Mouse (Mus musculus) right cerebral cortex, postnatal 14 days (tissue): ENCODE results near the gene Rtbdn.
A peak's percentile ranks its signal among the peaks of the same experiment; 100 is the strongest.

Source experiments
- DNase-seq: peaks from one replicate; pipeline ENCODE4 v3.0.0; 2022

Gene Rtbdn

DNA sequence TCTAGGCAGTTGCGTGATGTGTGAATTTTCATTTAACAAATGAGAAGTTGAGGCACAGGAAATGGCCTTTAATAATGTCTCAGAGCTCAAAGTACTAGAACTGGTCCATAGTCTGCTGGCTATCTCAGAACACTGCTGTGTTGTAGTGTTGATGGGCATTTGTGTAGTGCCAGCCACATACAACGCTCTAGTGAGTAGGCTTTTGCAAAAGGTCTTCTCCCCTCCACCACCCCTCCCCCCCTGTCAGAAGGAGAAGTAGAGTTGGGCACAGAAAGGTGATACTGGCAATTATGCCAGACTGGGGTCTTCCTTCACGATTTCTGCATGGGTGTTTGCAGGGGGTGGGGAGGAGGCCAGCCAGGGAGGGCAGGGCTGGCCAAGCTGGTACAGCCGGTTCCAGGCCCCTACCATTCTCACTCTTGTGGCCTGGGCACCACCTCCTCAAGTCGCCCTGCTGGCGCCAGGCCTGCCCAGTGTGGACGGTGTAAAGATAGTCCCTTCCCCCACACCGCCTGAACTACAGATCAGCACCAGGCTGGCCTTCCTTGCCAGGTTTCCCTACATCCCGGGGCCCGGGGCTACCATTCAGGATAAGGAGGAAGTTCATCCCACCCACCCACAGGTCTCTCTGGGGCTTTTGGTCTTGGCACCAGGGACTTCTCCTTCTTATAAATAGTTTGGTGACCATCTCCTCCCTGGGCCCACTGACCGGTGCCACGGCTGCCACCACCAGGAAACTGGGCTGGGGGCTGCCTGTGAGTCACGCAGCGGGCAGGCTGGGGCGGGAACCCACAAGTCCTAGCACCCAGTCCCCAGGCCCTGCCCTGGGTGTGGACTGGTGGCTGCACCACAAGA lies 35.1 kb downstream of the Rtbdn start:
- DNase-seq = no peak

DNA sequence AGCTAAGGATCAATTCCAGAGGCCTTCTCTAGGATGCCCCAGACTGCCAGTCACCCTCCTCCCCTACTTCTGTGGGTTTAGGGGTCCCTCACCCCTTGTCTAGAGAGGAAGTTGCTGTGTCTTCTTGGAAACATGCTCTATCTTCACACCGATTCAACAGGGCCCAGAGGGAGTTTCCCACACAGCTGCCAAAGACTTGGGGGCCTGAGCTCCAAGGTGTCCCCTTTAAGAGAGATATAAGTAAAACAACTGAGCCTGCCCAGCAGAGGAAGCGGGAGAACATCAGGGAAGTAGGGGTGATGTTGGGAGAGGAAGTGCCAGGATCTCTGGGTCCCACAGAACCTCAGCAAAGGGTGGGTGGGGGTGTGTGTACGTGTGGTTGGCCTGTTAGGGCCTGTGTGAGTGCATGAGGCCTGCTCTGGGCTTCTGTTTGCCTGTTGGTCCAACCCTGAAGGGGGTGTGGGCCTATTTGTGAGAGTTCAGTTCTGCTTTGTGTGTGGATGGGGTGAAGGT lies 35.8 kb downstream of the Rtbdn start:
- no peak for DNase-seq

GRCm38 (mm10) chr8:84984294-84985048 lies 37.7 kb downstream of the Rtbdn start:
- no peak for DNase-seq

DNA sequence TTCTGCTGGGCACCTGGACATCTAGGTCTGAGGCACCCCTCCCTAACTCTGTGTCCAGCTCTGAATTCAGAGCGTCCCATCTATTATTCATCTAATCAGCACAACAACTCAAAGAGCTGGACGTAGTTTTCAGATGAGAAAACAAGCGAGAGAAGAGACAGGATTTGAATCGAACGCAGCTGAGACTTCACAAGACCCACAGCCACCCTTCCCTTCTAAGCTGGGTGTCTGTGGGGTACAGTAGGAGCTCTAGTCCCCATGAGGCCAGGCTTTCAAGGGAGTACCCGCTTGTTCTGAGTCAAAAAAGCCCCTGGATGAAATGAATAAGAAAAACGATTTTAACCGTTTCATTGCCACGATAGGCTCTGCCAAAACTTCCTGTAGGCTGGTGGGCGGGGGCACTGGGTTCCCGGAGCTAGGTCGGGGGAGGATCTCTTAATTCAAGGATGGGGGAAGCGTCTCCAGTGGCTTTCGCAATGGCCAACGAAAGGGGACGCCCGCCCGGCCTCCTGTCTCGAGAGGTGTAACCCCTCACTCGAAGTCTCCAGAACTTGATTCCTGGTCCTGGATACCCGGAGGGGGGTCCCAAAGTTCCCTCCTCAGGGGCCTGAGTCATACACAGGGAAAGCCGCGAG lies 38.4 kb downstream of the Rtbdn start:
- DNase-seq = no peak

DNA sequence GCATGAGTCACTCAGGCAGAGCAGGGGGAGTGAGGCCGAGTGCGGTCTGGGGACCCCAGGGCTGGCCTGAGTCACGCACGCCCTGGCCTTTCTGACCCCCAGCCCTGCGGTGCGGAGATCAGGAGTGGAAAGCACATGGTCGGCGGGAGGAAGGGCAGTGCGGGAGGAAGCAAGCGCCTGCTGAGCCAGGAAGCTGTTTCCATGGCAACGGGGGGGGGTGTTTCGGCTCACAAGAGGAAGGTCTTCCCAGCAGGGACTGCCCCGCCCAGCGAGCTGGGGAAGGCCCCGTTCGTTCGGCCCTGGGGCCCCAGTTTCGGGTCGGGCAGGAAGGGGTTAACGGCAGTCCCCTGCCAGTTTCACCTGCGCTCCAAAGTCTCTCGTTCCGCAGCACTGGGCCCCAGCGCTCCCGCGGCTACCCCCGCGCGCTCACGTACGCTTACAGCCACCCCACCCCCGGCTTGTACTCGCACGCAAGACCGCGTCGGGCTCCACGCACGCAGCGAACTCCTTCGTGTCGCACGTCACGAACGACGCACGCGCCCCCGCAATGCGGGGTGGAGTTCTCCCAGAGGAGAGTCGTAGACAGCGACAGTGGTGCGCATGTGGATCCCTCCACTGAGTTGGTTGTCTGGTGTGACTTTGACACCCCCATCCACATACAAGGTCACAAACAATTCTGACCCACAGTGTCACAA lies 39.0 kb downstream of the Rtbdn start:
- peak; percentile 93 for DNase-seq

DNA sequence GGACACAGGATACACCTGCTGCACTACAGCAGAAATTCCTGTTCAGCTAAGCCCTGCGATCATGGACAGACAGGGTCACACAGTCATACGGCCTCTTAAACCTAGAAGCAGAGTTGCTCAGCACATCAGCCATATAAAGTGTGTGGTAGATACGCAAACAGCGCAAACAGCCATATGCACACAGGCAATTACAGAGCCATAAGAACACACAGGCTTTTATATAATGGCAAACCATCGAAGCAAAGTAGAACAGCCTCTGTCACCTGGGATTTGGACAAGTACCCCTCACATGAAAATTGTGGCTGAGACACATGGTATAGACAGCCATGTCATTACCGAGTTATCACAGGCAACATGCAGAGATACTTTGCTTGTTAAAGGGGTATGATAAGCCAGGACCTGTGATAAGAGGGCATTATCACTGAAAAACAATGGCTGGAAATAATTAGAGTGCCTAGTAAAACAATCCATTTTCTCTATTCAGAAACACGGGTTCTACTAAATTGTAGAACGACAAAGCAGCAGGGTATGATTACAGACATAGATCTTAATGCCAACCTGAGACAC lies 39.7 kb downstream of the Rtbdn start:
- DNase-seq = no peak

DNA sequence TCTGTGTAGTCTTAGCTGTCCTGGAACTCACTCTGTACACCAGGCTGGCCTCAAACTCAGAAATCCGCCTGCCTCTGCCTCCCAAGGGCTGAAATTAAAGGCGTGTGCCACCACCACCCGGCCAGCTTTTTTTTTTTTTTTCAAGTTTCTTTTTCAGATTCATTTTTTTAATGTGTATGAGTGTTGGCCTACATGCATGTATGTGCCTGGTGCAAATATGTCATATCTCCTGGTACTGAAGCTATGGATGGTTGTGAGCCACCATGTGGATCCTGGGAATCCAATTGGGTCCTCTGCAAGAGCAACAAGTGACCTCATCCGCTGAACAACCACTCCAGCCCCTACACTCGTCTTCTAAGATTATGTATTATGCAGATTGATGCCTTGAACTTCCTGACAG lies 40.6 kb downstream of the Rtbdn start:
- no peak for DNase-seq

DNA sequence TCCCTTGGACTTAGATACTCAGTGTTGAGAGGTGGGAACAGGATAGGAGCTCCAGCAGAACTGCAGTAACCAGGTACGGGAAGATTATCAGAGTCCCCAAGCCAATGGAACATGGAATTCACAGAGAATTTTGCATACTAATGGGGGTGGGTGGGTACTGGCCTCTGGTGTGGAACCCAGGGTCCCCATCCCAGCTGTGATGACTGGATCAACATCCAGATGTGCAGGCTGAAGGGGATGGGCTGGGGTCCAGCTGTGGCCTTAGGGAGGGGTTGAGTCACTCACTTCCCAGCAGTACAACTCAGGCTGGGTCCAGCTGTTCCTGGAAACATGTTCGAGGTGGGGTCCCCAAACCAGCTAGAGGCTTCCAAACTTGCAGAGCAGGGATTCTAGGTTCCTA lies 41.1 kb downstream of the Rtbdn start:
- no peak for DNase-seq

GRCm38 (mm10) chr8:84989311-84989731 lies 42.5 kb downstream of the Rtbdn start:
- no peak for DNase-seq

GRCm38 (mm10) chr8:84989810-84990209 lies 43.0 kb downstream of the Rtbdn start:
- DNase-seq = peak; percentile 92

- DNase-seq = peak; percentile 96
These were observed 43.6 kb downstream of the Rtbdn start, which contains the start of gene Hook2 for GRCm38 (mm10) chr8:84990349-84990748. TSS of gene Hook2 (plus strand) at chr8:84990603.

DNA sequence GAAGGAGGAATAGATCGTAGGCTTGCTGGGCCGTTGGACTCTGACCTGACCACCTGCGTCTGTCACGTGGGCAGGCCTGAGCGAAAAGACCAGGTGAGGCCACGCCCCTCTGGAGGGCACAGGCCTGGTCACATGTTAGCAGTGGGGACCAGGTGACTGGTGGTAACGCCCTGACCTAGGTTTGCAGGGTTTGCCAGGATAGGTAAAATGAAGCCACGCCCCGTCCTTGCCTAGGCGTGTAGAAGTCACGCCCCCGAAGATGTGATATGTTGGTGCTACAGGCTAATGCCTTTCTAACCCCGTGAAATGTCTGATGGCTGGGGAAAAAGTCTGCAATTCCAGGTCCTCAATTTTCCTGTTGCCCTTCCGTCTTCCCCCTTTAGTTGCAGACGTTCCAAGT lies 44.0 kb downstream of the Rtbdn start:
- no peak for DNase-seq

GRCm38 (mm10) chr8:84994375-84994774 lies 47.6 kb downstream of the Rtbdn start:
- no peak for DNase-seq

DNA sequence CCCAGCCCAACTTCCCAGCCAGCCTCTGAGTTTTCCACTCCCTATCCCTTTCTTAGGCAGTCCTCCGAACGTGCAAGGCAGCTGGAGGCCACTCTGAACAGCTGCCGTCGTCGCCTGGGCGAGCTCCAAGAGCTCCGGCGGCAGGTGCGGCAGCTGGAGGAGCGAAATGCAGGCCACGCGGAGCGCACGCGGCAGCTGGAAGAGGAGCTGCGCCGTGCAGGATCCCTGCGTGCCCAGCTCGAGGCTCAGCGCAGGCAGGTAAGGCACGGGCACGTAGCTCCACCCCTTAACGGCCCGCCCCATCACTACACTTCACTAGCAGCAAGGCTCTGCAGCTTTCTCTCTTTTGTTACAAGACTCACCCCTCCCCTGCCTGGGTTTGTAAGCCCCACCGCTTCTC lies 48.9 kb downstream of the Rtbdn start:
- DNase-seq = no peak

- no peak for DNase-seq
These were observed 50.2 kb downstream of the Rtbdn start for GRCm38 (mm10) chr8:84996978-84997377.

GRCm38 (mm10) chr8:84997649-84998295 lies 51.0 kb downstream of the Rtbdn start:
- peak; percentile 98 for DNase-seq
